Mouse (Mus musculus) kidney, postnatal 4 days (tissue): Measurements from ENCODE around the gene Smim15.

Source experiments
- DNase-seq, 2 experiments: peaks; one replicate each; pipeline ENCODE4 v3.0.0; 2021; ENCODE audit warnings: mixed read lengths in 2 of 2

Smim15 gene

GRCm38 (mm10) chr13:108044222-108044941, at the start of gene Smim15:
Smim15 (plus strand) TSS chr13:108044446.
- DNase-seq, result peak; percentile 93 to 96

- DNase-seq, result peak in 1 of 2 experiments; percentile 20
Measured at GRCm38 (mm10) chr13:107995211-107995610, 49.0 kb upstream of the Smim15 start.

GRCm38 (mm10) chr13:107996301-107996700, 47.9 kb upstream of the Smim15 start:
- no peak for DNase-seq

DNA sequence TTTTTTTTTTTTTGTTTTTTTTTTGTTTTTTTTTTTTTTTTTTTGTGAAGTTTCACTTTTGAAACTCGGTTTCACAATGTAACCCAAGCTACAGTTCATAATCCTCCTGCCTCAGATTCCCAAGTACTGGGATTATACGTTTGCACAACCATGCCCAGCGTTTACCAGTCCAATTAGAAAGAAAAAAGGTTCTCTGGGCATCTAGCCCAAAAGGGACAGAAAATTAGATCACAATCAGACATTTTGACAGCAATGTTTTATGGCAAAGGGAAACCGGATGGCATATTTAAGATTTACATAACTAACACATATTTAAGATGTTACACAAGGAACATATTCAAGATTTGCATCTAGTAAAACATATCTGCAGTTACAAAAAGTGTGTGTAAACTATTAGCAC, 36.4 kb upstream of the Smim15 start:
- no peak for DNase-seq

GRCm38 (mm10) chr13:108013110-108013509, 31.1 kb upstream of the Smim15 start:
- DNase-seq, result peak; percentile 18 to 54

DNA sequence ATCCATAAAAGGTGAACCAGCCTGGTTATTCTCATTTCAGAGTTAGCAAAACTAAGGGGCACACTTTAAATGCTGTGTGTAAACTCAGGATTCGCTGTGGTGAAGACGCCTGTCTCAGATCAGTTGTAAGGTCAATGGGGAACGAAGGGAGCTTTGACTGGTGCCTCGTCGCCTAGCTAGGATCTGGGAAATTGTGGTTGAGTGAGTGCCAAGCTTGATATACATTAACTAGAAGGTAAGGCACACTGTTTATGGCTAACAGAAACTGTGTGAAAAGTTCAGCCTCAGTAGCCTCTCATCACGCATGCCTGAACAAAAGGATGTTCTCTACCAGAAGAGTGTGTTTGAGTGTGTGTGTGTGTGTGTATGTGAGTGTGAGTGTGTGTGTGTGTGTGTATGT, 30.4 kb upstream of the Smim15 start:
- DNase-seq, result peak; percentile 33 to 57

GRCm38 (mm10) chr13:108015166-108015565, 29.1 kb upstream of the Smim15 start:
- no peak for DNase-seq

GRCm38 (mm10) chr13:108017349-108017748, 26.9 kb upstream of the Smim15 start:
- DNase-seq, result no peak

DNA sequence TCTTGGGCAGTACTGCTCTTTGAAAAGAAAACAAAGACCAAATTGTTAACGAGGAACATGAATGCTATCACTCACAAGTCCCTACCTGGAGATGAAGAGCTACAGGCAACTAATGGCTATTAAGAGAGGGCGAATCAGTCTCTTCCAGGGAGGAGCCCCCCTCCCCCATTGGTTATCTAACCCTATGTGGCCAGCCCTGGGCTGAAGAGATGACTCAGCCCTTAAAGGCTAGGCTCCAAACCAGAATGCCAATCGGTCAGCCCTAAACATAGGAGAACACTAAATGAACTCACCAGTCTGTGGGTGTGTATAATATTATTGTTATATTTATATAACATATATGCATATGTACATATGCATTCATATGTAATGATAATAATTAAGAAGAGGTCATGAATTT, 18.4 kb upstream of the Smim15 start:
- DNase-seq, result no peak

DNA sequence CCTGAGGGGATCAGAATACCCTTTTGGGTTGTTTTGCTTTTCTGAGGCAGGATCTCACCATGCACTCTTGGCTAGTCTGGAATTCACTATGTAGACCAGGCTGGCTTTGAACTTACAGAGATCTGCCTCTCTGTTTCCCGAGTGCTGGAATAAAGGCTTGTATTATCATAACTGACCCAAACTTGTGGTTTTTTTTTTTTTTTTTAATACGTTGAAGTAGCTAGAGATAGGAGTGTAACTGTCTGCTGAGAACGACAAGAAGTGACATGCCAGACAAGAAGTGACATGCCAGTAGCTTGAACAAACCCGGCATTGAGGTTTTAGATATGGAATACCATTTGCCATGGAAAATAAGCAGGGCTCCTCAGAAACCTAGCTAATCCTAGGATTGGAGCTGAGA, 11.5 kb upstream of the Smim15 start:
- DNase-seq, result no peak

GRCm38 (mm10) chr13:108039375-108039774, 4.9 kb upstream of the Smim15 start:
- peak in 1 of 2 experiments; percentile 35 for DNase-seq

- DNase-seq, result no peak
Measured at GRCm38 (mm10) chr13:108039902-108040301, 4.3 kb upstream of the Smim15 start.

DNA sequence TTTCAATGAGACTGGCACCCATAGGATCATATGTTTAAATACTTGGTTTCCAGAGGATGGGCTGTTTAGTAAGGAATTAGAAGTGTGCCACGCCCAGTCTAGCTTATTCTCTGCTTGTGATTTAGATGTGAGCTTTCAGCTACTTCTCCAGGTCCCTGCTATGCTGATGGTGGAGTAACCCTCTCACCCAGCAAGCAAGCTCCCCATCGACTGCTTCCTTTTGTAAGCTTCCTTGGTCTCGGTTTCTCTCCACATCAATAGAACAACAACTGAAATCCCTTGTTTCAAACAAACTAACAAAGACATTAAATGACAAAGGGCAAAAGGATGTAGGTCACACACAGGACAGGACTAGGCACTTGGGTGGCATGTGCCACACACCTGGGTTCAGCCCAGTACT, 3.8 kb upstream of the Smim15 start:
- no peak for DNase-seq

DNA sequence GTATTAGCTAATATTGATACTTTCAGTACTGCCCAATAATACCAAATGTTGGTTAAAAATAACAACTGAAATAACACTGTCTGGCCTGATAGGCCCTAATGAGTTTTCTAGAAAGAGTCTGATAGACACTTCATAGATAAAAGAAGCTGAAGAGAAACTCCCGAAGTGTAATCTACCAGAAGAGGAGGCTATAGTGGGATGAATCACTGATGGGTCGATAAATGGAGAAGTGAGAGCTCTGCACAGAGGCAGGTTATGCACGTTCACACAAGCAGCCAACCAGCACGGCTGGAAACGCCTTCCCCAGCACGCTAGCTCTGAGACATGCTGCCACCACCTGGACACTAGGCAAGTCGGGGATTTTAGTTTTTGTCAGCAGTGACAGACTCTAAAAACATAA, 2.9 kb upstream of the Smim15 start:
- DNase-seq, result peak; percentile 76 to 86

GRCm38 (mm10) chr13:108043431-108044221, 620 bp upstream of the Smim15 start:
- peak; percentile 68 to 80 for DNase-seq

DNA sequence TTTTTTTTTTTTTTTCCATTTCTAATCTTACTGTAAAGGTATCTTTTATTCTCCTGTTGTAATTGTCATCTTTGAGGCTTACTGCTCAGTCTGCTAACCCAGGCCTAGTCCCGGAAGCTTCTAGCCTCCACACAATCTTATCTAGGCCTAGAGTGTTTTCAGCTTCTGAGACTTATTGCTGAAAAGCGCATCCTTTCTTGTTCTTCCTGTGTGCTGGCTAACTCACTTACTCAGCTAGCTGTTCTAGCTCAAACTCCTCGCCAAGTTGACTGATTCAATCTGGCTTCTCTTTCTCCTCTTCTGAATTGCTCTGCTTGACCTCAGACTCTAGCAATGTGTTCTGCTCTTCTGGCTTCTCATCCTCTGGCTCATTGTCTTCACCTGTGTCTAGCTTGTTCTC, 1.4 kb downstream of the Smim15 start:
- DNase-seq, result no peak

GRCm38 (mm10) chr13:108046071-108046470, 1.8 kb downstream of the Smim15 start:
- DNase-seq, result no peak

DNA sequence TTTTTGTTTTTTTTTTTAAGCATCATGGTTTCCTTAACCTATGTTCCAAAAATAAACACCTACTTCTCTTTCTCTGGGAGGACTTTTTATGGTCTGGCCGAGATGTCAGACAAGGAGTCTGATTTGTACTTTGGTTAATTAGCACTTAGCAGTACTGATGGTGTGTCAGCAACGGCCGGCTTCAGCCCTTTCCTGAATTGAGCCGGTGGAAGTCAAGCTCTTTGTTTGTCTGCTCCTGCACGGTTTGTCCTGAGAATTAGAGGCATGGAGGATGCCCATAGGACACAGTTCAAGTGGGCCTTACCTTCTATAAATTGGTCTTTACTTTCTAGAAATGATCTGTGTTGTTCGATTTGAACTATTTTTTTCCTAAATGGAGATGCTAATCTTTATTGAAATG, 2.6 kb downstream of the Smim15 start:
- no peak for DNase-seq

GRCm38 (mm10) chr13:108047364-108047763, 3.1 kb downstream of the Smim15 start:
- DNase-seq, result no peak

GRCm38 (mm10) chr13:108056896-108057295, 12.7 kb downstream of the Smim15 start:
- peak; percentile 60 to 68 for DNase-seq

DNA sequence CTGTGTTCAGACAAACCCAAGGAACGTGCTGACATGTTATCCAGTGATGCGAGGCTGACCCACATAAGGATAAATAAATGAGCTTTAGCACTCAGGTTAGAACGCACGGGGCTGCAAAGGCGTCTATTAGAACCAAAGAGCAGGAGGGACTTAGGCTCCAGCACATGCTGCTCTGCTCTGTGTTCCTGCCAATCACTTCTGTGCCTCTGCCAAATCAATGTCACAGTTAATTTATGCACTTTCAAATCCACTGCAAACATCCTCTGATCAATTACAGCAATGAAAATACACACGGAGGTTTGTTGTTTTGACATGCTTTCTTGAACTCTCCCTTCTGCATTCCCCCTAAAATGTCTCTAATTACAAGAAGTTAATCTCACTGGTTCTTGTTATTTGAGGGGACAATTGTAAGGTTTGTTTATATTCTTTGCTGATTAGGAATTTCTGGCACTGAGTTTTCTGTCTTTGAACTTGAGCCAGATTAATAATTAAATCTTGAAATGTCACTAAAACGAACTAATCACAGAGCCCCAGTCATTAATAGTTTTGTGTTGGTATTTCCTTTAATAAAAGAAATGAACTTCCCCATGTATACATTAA, 16.1 kb downstream of the Smim15 start:
- DNase-seq, result no peak

GRCm38 (mm10) chr13:108060936-108061578, 16.8 kb downstream of the Smim15 start:
- peak; percentile 13 to 40 for DNase-seq

DNA sequence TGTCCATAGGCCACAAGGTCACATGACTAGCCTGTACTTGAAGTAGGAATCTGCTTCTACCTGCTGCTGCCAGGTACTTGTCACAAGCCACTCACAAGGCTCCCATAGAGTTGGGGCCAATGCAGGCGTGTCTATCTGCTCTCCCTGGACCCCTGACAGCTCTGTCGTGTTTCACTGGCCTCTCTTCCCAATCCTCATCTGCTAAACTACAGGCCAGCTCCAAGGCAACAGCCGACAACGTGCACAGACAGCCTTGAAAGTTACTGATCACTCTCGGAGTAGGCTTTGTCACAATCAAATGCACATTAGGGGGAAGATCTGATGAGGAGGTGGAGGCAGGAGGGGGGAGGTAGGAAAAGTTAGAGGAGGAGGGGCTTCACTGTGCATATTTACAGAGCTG, 18.7 kb downstream of the Smim15 start:
- no peak for DNase-seq
